Mouse (Mus musculus) heart, postnatal 0 days (tissue): ENCODE data around the gene Mgll.

Experiments
- CTCF ChIP-seq: IDR thresholded peaks from 2 replicates; pipeline ENCODE4 v1.5.1; 2016; ENCODE audit warnings: antibody characterized with exemption, control low read depth, low read depth
- EP300 ChIP-seq: IDR thresholded peaks from 2 replicates; pipeline ENCODE4 v1.6.1; 2016; ENCODE audit warnings: antibody characterized with exemption, low read depth

DNA sequence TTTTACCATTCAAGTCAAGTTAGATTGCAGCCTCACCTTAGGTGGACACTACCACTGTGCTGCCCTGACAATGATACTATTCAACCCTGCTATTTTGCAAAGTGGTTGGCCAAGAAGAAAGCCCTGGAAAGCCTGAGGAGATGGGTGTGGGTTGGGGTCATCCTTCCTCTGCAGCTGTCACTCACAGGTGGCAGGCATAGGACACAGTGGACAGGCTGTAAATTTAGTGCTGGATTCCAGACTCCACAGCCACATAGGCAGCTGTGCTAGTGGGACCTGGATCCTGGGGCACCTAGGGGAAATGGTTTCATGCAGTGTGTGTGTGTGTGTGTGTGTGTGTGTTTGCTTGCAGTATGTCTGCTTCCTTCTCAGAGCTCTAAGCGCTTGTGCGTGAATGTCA is 1.3 kb upstream of the Mgll start:
- TF ChIP-seq EP300: no peak
- TF ChIP-seq CTCF: no peak
